Mouse (Mus musculus) heart, embryonic 14.5 days (tissue): ENCODE data around the gene Tk1. TPM values are rescaled to one million over a fixed set of nuclear protein-coding genes. Genes with fewer than 3 reads are reported as not detected.
A peak's percentile ranks its signal among the peaks of the same experiment; 100 is the strongest.

Experiments used
- ATAC-seq: fragments of 200-750 bp; cut with Nextera tagmentation; 2 replicates; pipeline ENCODE4 v1.8.0; 2017; ENCODE audit warnings: low read depth, moderate TSS enrichment; ENCODE audit not compliant: insufficient number of reproducible peaks, insufficient read depth, low FRiP score
- H3K27ac ChIP-seq, 2 experiments: fragments of 200-500 bp in 1 of 2; fragments of 300-500 bp in 1 of 2; sonication (generic) in 1 of 2; replicated peaks in 1 of 2; 2 replicates each; pipeline ENCODE4 v1.5.1; 2012 to 2014; ENCODE audit warnings: low read depth in 2 of 2, low read length in 2 of 2, control low read depth in 1 of 2, mild to moderate bottlenecking in 1 of 2, mixed read lengths in 1 of 2; ENCODE audit not compliant: control insufficient read depth in 1 of 2, insufficient read depth in 1 of 2
- H3K27me3 ChIP-seq: fragments of 300-500 bp; sonication (generic); 2 replicates; pipeline ENCODE4 v1.6.1; 2014; ENCODE audit warnings: mild to moderate bottlenecking, low read length, control low read depth; ENCODE audit not compliant: control insufficient read depth, insufficient read depth
- H3K36me3 ChIP-seq: fragments of 300-500 bp; sonication (generic); 2 replicates; pipeline ENCODE4 v1.6.1; 2014; ENCODE audit warnings: mild to moderate bottlenecking, control low read depth, low read length, mixed read lengths; ENCODE audit not compliant: control insufficient read depth, insufficient read depth
- H3K4me1 ChIP-seq, 2 experiments: fragments of 200-500 bp in 1 of 2; fragments of 300-500 bp in 1 of 2; sonication (generic) in 1 of 2; 2 replicates each; pipeline ENCODE4 v1.6.1; 2012 to 2014; ENCODE audit warnings: low read length in 2 of 2, control low read depth in 1 of 2, mixed read lengths in 1 of 2; ENCODE audit not compliant: control insufficient read depth in 2 of 2, insufficient read depth in 2 of 2
- H3K4me2 ChIP-seq: fragments of 300-500 bp; sonication (generic); 2 replicates; pipeline ENCODE4 v1.6.1; 2014; ENCODE audit warnings: mild to moderate bottlenecking, low read length
- H3K4me3 ChIP-seq, 2 experiments: fragments of 200-500 bp in 1 of 2; fragments of 300-500 bp in 1 of 2; sonication (generic) in 1 of 2; 2 replicates each; pipeline ENCODE4 v1.5.1; 2012 to 2014; ENCODE audit warnings: low read length in 2 of 2, mild to moderate bottlenecking in 2 of 2, control low read depth in 1 of 2, low read depth in 1 of 2, moderate library complexity in 1 of 2; ENCODE audit not compliant: control insufficient read depth in 1 of 2, insufficient read depth in 1 of 2
- H3K9ac ChIP-seq: fragments of 300-500 bp; sonication (generic); 2 replicates; pipeline ENCODE4 v1.6.1; 2014; ENCODE audit warnings: mild to moderate bottlenecking, low read length
- H3K9me3 ChIP-seq: fragments of 300-500 bp; sonication (generic); 2 replicates; pipeline ENCODE4 v1.6.1; 2016; ENCODE audit warnings: low read length, control low read depth; ENCODE audit not compliant: control insufficient read depth
- WGBS: fragments of 180-500 bp; shearing (Covaris S2); extraction: QIAGEN DNeasy Blood & Tissue Kit; methylation state at CpG from one replicate; pipeline ENCODE4 v1.1.7; 2014; 5-methylcytosine and 5-hydroxymethylcytosine counted together
- polyA plus RNA-seq: library from polyadenylated mRNA; unstranded; fragments of >200 nt; fragmentation: Nextera tagmentation; extraction: Ambion mirVana; gene quantifications from 2 replicates; pipeline ENCODE4 v1.2.1, GENCODE M21; 2014

Tk1 gene
- polyA plus RNA-seq, 1 experiment from 2014 or later, result 100 TPM

DNA sequence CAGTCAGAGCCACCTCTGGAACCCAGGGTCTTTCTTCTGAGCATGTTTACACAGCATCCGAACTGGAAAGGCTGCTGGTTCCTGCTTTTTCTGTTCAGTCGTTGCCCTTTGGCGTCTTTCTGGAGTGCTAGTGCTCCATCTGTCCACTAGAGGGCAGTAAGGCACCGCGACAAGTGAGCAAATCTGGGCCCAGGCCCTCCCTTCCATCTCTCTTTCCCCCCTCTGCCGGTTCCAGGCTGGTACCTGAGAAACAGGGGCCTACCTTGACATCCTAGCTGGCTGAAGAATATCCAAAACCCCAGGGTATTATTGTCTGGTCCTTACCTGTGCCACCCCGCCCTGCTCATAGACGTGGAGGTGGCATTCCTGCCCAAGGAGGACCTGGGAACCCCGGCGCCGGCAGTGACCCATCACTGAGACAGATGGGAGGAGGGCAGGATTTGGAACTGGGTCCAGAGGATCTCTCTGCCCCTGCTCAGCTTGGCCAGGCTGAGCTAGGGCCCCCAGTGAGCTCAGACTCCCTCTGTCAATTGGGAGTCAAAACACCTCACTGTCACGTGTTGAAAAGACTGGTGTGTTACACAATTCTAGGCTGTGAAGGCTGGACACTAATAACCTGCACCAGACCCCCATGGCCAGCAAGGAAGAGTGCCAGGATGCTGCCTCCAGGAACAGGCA is 44.9 kb upstream of the Tk1 start:
- H3K9ac ChIP-seq, result no peak overlapping the region
- H3K27ac ChIP-seq, result no peak overlapping the region
- no peak overlapping the region for H3K4me2 ChIP-seq
- H3K4me3 ChIP-seq, result no peak overlapping the region
- no peak for ATAC-seq
- H3K9me3 ChIP-seq, result no peaks in the 10 kb centered on the region
- H3K36me3 ChIP-seq, result no peaks in the 10 kb centered on the region
- 37% methylated on average over 12 of the region's 12 CpGs for WGBS
- H3K4me1 ChIP-seq, result peaks cover 16 to 18% of the 10 kb centered on the region in 2 experiments
- H3K27me3 ChIP-seq, result no peaks in the 10 kb centered on the region

DNA sequence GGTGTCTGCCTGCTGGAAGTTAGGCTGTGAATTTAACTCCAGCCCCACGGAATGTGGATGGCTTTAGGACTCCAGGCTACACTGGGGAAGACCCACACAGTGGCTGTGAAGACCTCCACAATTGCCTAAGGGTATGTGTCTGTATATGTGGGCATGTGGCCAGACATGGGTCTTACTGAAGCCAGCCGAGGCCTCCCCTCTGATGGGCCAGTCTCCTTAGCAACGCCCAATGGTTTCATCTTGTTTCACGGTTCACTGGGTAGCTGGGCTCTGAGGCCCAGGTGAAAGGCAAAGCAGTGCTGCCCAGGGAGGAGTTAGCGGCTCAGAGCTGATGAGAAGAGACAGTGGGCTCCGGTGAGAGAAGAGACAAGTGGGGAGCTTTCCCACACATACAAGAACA is 40.1 kb upstream of the Tk1 start:
- Histone ChIP-seq H3K4me3 (no peak overlapping the region), H3K4me2 (no peak overlapping the region), H3K4me1 (no peaks in the 10 kb centered on the region), H3K9me3 (no peaks in the 10 kb centered on the region), H3K36me3 (no peaks in the 10 kb centered on the region), H3K9ac (no peak overlapping the region), H3K27me3 (peaks cover 25% of the 10 kb centered on the region), H3K27ac (no peak overlapping the region)
- ATAC-seq, result no peak
- 61% methylated on average over 6 of the region's 6 CpGs for WGBS

DNA sequence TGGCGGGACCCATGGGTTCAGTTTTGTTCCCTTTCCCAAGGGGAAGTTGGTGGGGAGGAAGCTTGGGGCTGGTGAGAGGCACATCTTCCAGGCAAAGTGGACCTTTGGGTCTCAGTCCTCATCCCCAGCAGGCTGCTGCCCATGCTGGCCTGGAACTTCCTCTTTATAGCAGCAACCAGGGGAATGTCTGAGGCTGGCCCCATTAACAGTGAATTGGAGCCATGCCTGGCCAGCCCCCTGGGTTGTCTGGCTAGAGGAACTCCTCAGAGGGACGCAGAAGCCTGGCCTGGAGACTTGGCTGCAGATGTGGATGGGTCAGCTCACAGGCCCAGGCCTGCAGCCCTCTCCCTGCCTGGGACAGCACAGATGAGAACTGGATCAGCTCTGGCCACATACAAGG is 38.9 kb upstream of the Tk1 start:
- no peaks in the 10 kb centered on the region for H3K36me3 ChIP-seq
- ATAC-seq, result no peak
- H3K9ac ChIP-seq, result no peak overlapping the region
- 49% methylated on average over 2 of the region's 2 CpGs for WGBS
- no peaks in the 10 kb centered on the region for H3K9me3 ChIP-seq
- no peak overlapping the region for H3K4me2 ChIP-seq
- peaks cover 0 to 4% of the 10 kb centered on the region in 2 experiments; a peak in 1 of 4 replicates for H3K4me1 ChIP-seq
- no peak overlapping the region for H3K4me3 ChIP-seq
- H3K27ac ChIP-seq, result no peak overlapping the region
- H3K27me3 ChIP-seq, result peaks cover 32% of the 10 kb centered on the region

DNA sequence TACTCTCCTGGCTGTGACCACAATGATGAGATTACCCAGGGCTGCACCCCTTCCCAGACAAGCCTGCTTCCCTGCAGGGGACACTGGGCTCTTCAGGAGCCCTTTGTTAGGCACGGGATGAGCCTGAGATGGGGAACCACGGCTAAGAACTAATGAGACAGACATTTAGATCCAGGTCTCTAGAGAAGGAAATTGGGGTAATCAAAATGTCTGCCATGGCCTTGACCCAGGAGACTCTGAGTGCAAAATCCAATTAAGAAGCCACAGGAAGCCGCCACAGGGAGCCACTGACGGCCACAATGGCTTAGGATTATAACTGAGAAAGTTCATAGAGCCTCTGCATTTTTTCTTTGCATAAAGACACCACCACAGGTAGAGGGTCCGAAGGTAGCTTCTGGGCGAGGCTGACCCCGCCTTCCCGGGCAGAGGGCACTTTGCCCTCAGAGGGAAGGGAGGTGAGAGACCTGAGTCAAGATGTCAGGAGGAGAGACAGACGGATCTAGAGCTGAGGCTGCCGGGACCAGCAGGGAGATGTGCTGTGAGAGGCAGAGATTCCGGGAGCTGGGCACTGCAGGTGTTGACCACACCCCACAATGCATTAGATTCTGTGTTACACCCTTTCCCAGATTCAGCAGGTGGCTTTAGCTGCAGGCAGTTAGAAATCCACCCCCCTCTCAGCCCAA is 37.4 kb upstream of the Tk1 start:
- H3K9me3 ChIP-seq, result no peaks in the 10 kb centered on the region
- peaks cover 0 to 4% of the 10 kb centered on the region in 2 experiments; a peak in 1 of 4 replicates for H3K4me1 ChIP-seq
- H3K4me2 ChIP-seq, result no peak overlapping the region
- 43% methylated on average over 11 of the region's 11 CpGs for WGBS
- no peak overlapping the region for H3K4me3 ChIP-seq
- H3K27ac ChIP-seq, result no peak overlapping the region
- no peaks in the 10 kb centered on the region for H3K36me3 ChIP-seq
- H3K27me3 ChIP-seq, result peaks cover 44% of the 10 kb centered on the region
- ATAC-seq, result no peak
- H3K9ac ChIP-seq, result no peak overlapping the region

DNA sequence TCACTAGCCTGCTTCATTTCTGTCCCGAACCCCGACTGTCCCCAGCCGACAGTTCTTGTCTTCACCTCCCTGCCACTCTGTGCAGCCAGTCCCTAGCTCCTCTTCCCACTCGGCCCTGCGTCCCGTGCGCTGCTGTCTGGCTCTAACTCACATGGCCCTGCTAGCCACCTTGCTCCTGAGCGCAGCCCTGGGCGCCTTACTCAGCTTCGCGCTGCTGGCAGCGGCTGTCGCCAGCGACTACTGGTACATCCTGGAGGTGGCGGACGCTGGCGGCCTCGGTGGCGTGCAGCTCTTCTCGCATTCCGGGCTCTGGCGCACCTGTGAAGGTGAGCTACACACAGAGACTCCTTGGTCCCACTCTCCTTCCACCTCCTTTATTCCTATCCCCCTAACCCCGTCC is 34.7 kb upstream of the Tk1 start, which contains the start of gene Tmem235:
Tmem235 (plus strand) TSS at position 152 of the 400 bp plus-strand sequence.
- Histone ChIP-seq H3K27ac (no peak within 1 kb of the TSS), H3K4me1 (peaks cover 0 to 4% of the 10 kb centered on the region in 2 experiments; a peak in 1 of 4 replicates), H3K27me3 (peaks cover 44% of the 10 kb centered on the region), H3K4me3 (no peak within 1 kb of the TSS), H3K9me3 (no peaks in the 10 kb centered on the region), H3K36me3 (peaks cover 24% of the 10 kb centered on the region), H3K9ac (no peak within 1 kb of the TSS), H3K4me2 (peak within 1 kb of the TSS; percentile 26)
- ATAC-seq, result no peak
- WGBS, result 5% methylated on average over 23 of the region's 23 CpGs

DNA sequence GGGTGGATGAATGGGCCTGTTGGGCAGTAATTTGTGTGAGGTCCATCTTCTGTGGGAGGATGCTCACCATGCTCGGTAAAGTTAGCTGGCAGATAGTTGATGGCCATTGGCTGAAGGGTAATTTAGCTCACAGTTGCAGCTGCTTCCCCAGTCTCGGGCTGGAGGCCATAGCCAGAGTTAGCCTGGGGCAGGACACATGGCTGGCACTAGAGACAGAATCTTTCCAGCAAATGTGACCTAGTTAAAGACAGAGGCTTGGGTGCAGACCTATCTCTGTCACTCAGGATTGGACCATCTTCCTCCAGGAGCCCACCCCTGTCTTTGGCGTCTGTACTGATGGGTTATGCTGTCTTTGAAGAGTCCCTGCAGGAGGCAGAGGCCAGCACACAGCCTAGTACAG is 32.5 kb upstream of the Tk1 start:
- H3K4me2 ChIP-seq, result no peak overlapping the region
- WGBS, result 57% methylated on average over 3 of the region's 3 CpGs
- no peaks in the 10 kb centered on the region for H3K9me3 ChIP-seq
- peaks cover 0 to 4% of the 10 kb centered on the region in 2 experiments; a peak in 1 of 4 replicates for H3K4me1 ChIP-seq
- H3K36me3 ChIP-seq, result peaks cover 46% of the 10 kb centered on the region
- no peak overlapping the region for H3K4me3 ChIP-seq
- no peak overlapping the region for H3K9ac ChIP-seq
- peaks cover 37% of the 10 kb centered on the region for H3K27me3 ChIP-seq
- ATAC-seq, result no peak
- no peak overlapping the region for H3K27ac ChIP-seq

DNA sequence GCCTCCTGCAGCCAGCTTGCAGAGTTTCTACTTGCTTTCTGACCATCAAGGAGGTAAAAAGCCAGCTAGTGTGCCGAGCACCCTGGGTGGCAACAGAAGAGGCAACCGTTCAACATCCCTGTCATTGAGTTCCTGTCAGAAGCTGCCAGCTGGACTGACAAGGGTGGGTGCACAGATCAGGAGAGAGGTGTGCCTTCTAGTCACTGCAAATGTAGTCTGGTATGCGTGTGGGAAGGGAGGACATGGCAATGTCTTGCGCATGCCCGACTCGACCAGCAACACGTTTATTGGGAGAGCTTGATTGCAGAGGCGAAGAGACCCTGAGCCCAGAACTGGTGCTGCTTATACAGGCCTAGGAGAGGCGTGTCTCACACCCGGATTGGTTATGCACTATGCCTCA is 31.6 kb upstream of the Tk1 start:
- no peak for ATAC-seq
- Histone ChIP-seq H3K36me3 (peaks cover 56% of the 10 kb centered on the region), H3K9ac (no peak overlapping the region), H3K4me1 (peaks cover 0 to 4% of the 10 kb centered on the region in 2 experiments; a peak in 1 of 4 replicates), H3K27ac (no peak overlapping the region), H3K4me2 (no peak overlapping the region), H3K4me3 (no peak overlapping the region), H3K27me3 (peaks cover 33% of the 10 kb centered on the region), H3K9me3 (no peaks in the 10 kb centered on the region)
- 95% methylated on average over 10 of the region's 10 CpGs for WGBS
